Mouse (Mus musculus) heart, embryonic 16.5 days (tissue): ENCODE measurements around the gene Tmem234. TPM values are rescaled to one million over a fixed set of nuclear protein-coding genes. Genes with fewer than 3 reads are reported as not detected.

Source experiments
- ATAC-seq: fragments of 200-750 bp; cut with Nextera tagmentation; replicated peaks from 2 replicates; pipeline ENCODE4 v1.8.0; 2017; ENCODE audit warnings: moderate number of reproducible peaks; ENCODE audit not compliant: insufficient read depth, low FRiP score; ENCODE audit errors: extremely low read depth
- H3K27ac ChIP-seq: fragments of 300-500 bp; sonication (generic); 2 replicates; pipeline ENCODE4 v1.5.1; 2014; ENCODE audit warnings: mild to moderate bottlenecking, low read length, control low read depth, moderate library complexity
- H3K27me3 ChIP-seq: fragments of 300-500 bp; sonication (generic); 2 replicates; pipeline ENCODE4 v1.6.1; 2014; ENCODE audit warnings: low read length, mixed read lengths; ENCODE audit not compliant: control insufficient read depth, insufficient read depth
- H3K36me3 ChIP-seq: fragments of 300-500 bp; sonication (generic); 2 replicates; pipeline ENCODE4 v1.6.1; 2014; ENCODE audit not compliant: control insufficient read depth, insufficient read depth
- H3K4me1 ChIP-seq: fragments of 300-500 bp; sonication (generic); 2 replicates; pipeline ENCODE4 v1.6.1; 2014; ENCODE audit warnings: low read length, mixed read lengths; ENCODE audit not compliant: control insufficient read depth, insufficient read depth
- H3K4me2 ChIP-seq: fragments of 300-500 bp; sonication (generic); 2 replicates; pipeline ENCODE4 v1.6.1; 2014; ENCODE audit warnings: low read depth, mild to moderate bottlenecking, control low read depth, low read length
- H3K4me3 ChIP-seq: fragments of 300-500 bp; sonication (generic); 2 replicates; pipeline ENCODE4 v1.5.1; 2014; ENCODE audit warnings: mild to moderate bottlenecking, control low read depth, low read length
- H3K9ac ChIP-seq: fragments of 300-500 bp; sonication (generic); 2 replicates; pipeline ENCODE4 v1.6.1; 2014; ENCODE audit warnings: low read length, control low read depth
- H3K9me3 ChIP-seq: fragments of 300-500 bp; sonication (generic); replicated peaks from 2 replicates; pipeline ENCODE4 v1.6.1; 2016; ENCODE audit warnings: low read length; ENCODE audit not compliant: control insufficient read depth
- WGBS: fragments of 180-500 bp; shearing (Covaris S2); extraction: QIAGEN DNeasy Blood & Tissue Kit; methylation state at CpG from one replicate; pipeline ENCODE4 v1.1.7; 2014; 5-methylcytosine and 5-hydroxymethylcytosine counted together
- polyA plus RNA-seq: library from polyadenylated mRNA; unstranded; fragments of >200 nt; fragmentation: Nextera tagmentation; extraction: Ambion mirVana; gene quantifications from 2 replicates; pipeline ENCODE4 v1.2.1, GENCODE M21; 2015

Tmem234 gene
- polyA plus RNA-seq, 1 experiment from 2014 or later, result 148 TPM

GRCm38 (mm10) chr4:129618031-129618430 lies 17.6 kb downstream of the Tmem234 start:
- 91% methylated on average over 5 of the region's 5 CpGs for WGBS
- H3K4me3 ChIP-seq, result peak overlapping the region; percentile 84
- H3K27me3 ChIP-seq, result no peaks in the 10 kb centered on the region
- no peak overlapping the region; the same call in 1 of the 2 replicates for H3K27ac ChIP-seq
- no peak for ATAC-seq
- no peaks in the 10 kb centered on the region for H3K9me3 ChIP-seq
- peaks cover 30% of the 10 kb centered on the region for H3K4me1 ChIP-seq
- H3K4me2 ChIP-seq, result peak overlapping the region; percentile 97
- H3K9ac ChIP-seq, result peak overlapping the region; percentile 92
- H3K36me3 ChIP-seq, result peaks cover 14% of the 10 kb centered on the region; the same call in 1 of the 2 replicates

DNA sequence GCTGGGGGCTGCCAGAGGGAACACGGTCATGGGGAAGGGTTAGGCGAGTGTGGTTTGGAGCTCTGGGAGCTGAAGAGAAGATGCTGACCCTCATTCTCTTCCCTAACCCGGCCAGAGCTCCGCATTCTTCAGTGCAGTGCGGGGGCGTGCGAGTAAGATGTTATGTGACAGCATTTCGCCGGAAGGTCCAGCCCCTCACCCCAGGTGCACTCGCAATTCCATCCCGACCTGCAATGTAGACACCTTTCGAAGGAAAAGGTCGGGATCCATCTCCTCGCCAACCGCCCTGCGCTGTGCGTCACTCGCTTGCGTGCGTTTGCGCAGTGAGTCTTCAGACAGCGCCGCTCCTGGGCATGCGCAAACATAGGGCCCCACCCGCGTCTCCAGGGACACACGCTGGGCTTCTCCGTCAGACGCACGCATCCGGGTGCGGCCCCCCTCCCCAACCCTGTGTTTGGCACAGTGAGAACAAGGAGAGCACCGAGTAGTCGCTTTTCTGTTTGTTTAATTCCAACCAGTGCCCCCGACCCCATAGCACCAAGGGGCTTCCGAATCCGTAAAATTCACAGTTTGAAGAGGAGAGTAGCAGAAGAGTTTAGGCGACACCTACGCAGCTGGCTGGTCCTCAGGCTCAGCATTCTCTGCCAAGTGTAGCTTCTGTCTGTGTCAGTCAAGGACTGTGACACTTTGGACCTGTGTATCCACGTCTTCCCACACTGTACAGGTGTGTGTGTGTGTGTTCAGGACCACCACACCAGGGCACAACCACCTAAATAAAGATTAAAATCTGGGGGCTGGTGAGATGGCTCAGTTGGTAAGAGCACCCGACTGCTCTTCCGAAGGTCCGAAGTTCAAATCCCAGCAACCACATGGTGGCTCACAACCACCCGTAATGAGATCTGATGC lies 18.6 kb downstream of the Tmem234 start, which contains the start of gene Iqcc:
Gene Iqcc (minus strand): TSS at position 314 of the 906 bp plus-strand sequence.
- Histone ChIP-seq H3K4me1 (peaks cover 26% of the 10 kb centered on the region), H3K27ac (peak within 1 kb of the TSS; percentile 91), H3K4me2 (peak within 1 kb of the TSS; percentile 97), H3K9ac (peak within 1 kb of the TSS; percentile 92), H3K36me3 (peaks cover 14% of the 10 kb centered on the region; the same call in 1 of the 2 replicates), H3K9me3 (no peaks in the 10 kb centered on the region), H3K4me3 (peak within 1 kb of the TSS; percentile 84), H3K27me3 (no peaks in the 10 kb centered on the region)
- 4% methylated on average over 43 of the region's 44 CpGs for WGBS
- ATAC-seq, result peak; percentile 87

- WGBS, result 79% methylated on average over 11 of the region's 11 CpGs
- H3K27me3 ChIP-seq, result no peaks in the 10 kb centered on the region
- H3K9ac ChIP-seq, result no peak overlapping the region
- peak overlapping the region; percentile 13 for H3K4me2 ChIP-seq
- H3K27ac ChIP-seq, result peak overlapping the region; percentile 34
- H3K9me3 ChIP-seq, result no peaks in the 10 kb centered on the region
- no peak for ATAC-seq
- H3K4me1 ChIP-seq, result peaks cover 31% of the 10 kb centered on the region
- H3K4me3 ChIP-seq, result 0 out of 2 replicates have a peak overlapping the region, but pooled peaks have one; percentile 4
- peaks cover 13% of the 10 kb centered on the region; the same call in 1 of the 2 replicates for H3K36me3 ChIP-seq
Observed at GRCm38 (mm10) chr4:129620419-129621282, 20.2 kb downstream of the Tmem234 start.

- H3K4me2 ChIP-seq, result peak overlapping the region; percentile 13
- peaks cover 32% of the 10 kb centered on the region for H3K4me1 ChIP-seq
- H3K27me3 ChIP-seq, result no peaks in the 10 kb centered on the region
- H3K4me3 ChIP-seq, result 0 out of 2 replicates have a peak overlapping the region, but pooled peaks have one; percentile 4
- peaks cover 6% of the 10 kb centered on the region; the same call in 1 of the 2 replicates for H3K36me3 ChIP-seq
- 68% methylated on average over 8 of the region's 8 CpGs for WGBS
- no peaks in the 10 kb centered on the region for H3K9me3 ChIP-seq
- no peak for ATAC-seq
- peak overlapping the region; percentile 56 for H3K27ac ChIP-seq
- H3K9ac ChIP-seq, result no peak overlapping the region
Observed at GRCm38 (mm10) chr4:129621283-129621841, 20.9 kb downstream of the Tmem234 start.

DNA sequence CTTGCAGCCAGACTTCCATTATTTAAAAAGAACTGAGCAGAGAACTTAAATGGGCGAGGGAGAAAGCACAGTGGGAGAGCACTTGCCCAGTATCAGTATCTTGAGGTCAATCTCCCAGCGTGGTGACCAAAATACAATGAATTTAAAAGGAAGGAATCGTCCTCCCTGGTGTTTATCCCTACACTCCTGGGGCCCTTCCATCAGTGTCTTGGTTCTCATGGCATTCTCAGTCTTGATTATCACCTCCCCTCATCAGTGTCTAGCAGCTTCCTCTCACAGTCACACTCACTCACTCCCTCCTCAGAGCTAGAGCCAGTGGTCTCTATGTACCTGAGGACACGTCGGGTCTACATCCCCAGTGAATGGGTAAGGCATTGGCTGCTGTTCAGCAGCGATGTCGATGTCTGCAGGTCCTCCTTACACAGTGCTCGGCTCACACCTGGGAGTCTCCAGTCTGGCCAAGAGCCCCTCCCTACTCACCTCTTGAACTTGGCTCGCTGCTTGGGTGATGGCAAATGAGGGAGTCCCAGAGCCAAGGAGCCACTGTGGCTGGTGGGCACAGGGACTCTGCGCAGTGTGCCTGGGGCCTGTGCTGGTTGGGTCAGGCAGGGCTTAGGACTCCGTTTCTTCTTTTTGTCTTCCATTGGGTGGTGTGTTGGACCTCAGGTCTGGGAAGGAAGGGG lies 21.8 kb downstream of the Tmem234 start:
- Histone ChIP-seq H3K4me3 (peak overlapping the region; percentile 84), H3K27ac (peak overlapping the region; percentile 56), H3K9me3 (no peaks in the 10 kb centered on the region), H3K36me3 (peaks cover 10% of the 10 kb centered on the region), H3K4me1 (peaks cover 32% of the 10 kb centered on the region), H3K4me2 (peak overlapping the region; percentile 83), H3K9ac (peak overlapping the region; percentile 87; the same call in 1 of the 2 replicates), H3K27me3 (no peaks in the 10 kb centered on the region)
- ATAC-seq, result no peak
- 72% methylated on average over 11 of the region's 11 CpGs for WGBS

DNA sequence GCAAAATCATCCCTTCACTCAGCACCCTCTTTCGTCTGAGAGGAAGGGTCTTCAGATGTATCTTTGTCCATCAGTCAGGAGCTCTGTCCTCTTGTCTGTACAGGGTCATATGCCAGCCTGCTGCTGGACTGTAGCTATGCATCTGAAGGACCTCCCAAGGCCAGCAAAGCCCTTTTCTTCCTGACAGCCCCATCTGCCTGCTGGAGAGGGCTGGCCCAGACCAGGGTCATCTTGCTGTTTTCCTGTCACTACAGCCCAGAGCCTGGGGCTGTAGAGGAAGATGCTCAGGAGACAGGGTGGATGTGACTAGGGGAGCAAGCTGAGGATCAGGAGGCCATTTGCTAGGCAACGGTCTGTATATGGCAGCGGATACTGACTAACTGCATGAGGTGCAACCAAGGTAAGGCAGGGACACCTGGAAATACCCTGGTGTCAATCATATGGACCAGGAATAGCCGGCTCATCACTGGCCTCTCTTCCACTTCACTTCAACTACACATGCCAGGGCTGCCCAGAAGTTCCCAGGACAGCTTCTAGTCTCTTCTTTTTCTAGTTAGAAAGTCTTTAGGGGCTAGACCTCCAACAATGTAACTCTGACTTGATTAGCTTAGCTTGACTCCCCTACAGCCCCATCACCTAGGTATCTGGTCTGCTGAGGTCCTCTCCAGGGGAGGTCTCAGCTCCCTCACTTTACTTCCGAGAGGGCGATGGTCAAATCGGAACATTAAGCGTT lies 22.5 kb downstream of the Tmem234 start:
- 20% methylated on average over 8 of the region's 8 CpGs for WGBS
- Histone ChIP-seq H3K27ac (peak overlapping the region; percentile 93), H3K36me3 (peaks cover 13% of the 10 kb centered on the region), H3K9ac (peak overlapping the region; percentile 87), H3K4me3 (peak overlapping the region; percentile 84), H3K9me3 (no peaks in the 10 kb centered on the region), H3K4me1 (peaks cover 31% of the 10 kb centered on the region), H3K27me3 (no peaks in the 10 kb centered on the region), H3K4me2 (peak overlapping the region; percentile 83)
- no peak for ATAC-seq

DNA sequence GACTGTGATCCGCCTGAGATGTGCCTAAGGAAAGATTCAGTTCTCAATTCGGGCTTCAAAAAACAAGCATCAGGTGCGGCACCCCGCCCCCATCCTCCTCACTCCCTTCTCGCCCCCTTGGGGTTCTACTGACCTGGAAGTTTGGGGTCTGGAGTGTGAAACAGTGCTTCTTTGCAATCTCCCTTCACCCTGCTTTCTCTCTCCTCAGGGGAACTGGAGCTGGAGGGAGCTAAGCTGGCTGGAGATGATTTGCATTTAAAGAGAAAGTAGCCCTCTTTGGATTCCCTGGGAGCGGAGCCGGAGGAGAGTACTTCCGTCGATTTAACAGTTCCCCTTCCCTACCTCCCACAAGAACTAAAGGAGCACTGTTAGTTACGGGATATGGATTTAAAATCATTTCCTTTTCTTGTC lies 23.2 kb downstream of the Tmem234 start, which contains the start of gene Ccdc28b:
Gene Ccdc28b (minus strand): TSS at position 267 of the 411 bp plus-strand sequence.
- H3K9ac ChIP-seq, result peak within 1 kb of the TSS; percentile 87
- peaks cover 25% of the 10 kb centered on the region for H3K4me1 ChIP-seq
- H3K27ac ChIP-seq, result peak within 1 kb of the TSS; percentile 93
- peak within 1 kb of the TSS; percentile 83 for H3K4me2 ChIP-seq
- WGBS, result 0% methylated on average over 10 of the region's 10 CpGs
- no peaks in the 10 kb centered on the region for H3K9me3 ChIP-seq
- peak within 1 kb of the TSS; percentile 84 for H3K4me3 ChIP-seq
- ATAC-seq, result peak; percentile 28; the same call in 1 of the 2 replicates
- H3K36me3 ChIP-seq, result peaks cover 18% of the 10 kb centered on the region
- no peaks in the 10 kb centered on the region for H3K27me3 ChIP-seq
